Mouse (Mus musculus) heart, embryonic 15.5 days (tissue): ENCODE measurements at regions not wholly inside any gene's neighbourhood (a gene's known extent, or its start where the extent isn't known, plus 50 kb on each side); places are given as distances from the start of the nearest gene placed in this dataset.

Experiments
- ATAC-seq: fragments of 200-750 bp; cut with Nextera tagmentation; replicated peaks from 2 replicates; pipeline ENCODE4 v1.8.0; 2017; ENCODE audit warnings: low read depth, moderate TSS enrichment; ENCODE audit not compliant: insufficient number of reproducible peaks, insufficient read depth, low FRiP score
- H3K27ac ChIP-seq: fragments of 300-500 bp; sonication (generic); 2 replicates; pipeline ENCODE4 v1.5.1; 2015; ENCODE audit warnings: mild to moderate bottlenecking, inconsistent platforms
- H3K27me3 ChIP-seq: fragments of 300-500 bp; sonication (generic); 2 replicates; pipeline ENCODE4 v1.6.1; 2015; ENCODE audit warnings: inconsistent platforms
- H3K36me3 ChIP-seq: fragments of 300-500 bp; sonication (generic); 2 replicates; pipeline ENCODE4 v1.6.1; 2015; ENCODE audit warnings: mild to moderate bottlenecking, inconsistent platforms
- H3K4me1 ChIP-seq: fragments of 300-500 bp; sonication (generic); replicated peaks from 2 replicates; pipeline ENCODE4 v1.6.1; 2015; ENCODE audit warnings: inconsistent platforms
- H3K4me2 ChIP-seq: fragments of 300-500 bp; sonication (generic); 2 replicates; pipeline ENCODE4 v1.6.1; 2015; ENCODE audit warnings: inconsistent platforms, mild to moderate bottlenecking, moderate library complexity
- H3K4me3 ChIP-seq: fragments of 300-500 bp; sonication (generic); 2 replicates; pipeline ENCODE4 v1.5.1; 2015; ENCODE audit warnings: mild to moderate bottlenecking, inconsistent platforms
- H3K9ac ChIP-seq: fragments of 300-500 bp; sonication (generic); 2 replicates; pipeline ENCODE4 v1.6.1; 2015; ENCODE audit warnings: mild to moderate bottlenecking, inconsistent platforms
- H3K9me3 ChIP-seq: fragments of 300-500 bp; sonication (generic); replicated peaks from 2 replicates; pipeline ENCODE4 v1.6.1; 2016; ENCODE audit warnings: inconsistent platforms
- WGBS: fragments of 180-500 bp; shearing (Covaris S2); methylation state at CpG from one replicate; pipeline ENCODE4 v1.1.7; 2015; ENCODE audit warnings: mixed read lengths; 5-methylcytosine and 5-hydroxymethylcytosine counted together

DNA sequence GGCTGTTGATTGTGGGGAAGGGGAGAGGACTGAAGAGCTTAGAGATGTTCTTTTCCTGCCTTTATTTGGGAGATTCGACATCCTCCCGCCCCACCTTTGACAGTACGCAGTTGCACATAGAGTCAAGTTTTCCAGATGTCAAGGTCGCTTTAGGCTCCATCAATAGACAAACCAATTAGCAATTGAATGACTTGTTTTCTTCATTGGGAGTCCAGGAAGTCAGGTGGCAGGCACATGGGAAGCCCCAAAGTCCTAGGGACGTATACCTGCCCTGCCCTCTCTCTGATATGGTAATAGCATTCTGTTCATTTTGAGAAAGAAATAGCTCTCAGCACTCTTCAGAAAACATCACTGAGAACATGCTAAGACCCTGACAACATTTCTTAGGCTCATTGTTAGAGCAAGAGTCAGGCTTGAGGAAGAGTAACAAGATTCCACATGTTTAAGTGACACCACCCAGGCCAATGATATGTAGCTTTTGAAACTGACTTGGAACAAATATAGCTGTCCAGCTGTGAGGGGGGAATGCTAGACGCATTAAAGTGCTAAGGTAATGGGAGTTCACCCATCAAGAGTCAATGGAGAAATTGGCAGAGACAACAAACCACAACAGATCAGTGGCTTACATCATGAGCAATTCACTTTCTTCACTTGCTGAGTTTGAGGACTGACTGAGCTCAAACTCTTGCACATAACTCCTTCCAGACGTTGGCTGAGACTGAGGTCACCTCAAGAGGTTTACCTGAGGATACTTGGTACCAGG lies 499.9 kb downstream of the Dok5 start:
- ATAC-seq, result no peak
- H3K36me3 ChIP-seq, result no peaks in the 10 kb centered on the region
- no peaks in the 10 kb centered on the region for H3K9me3 ChIP-seq
- no peak overlapping the region for H3K27ac ChIP-seq
- no peaks in the 10 kb centered on the region for H3K4me1 ChIP-seq
- 81% methylated on average over 7 of the region's 7 CpGs for WGBS
- no peak overlapping the region for H3K4me3 ChIP-seq
- H3K9ac ChIP-seq, result no peak overlapping the region
- no peaks in the 10 kb centered on the region for H3K27me3 ChIP-seq
- no peak overlapping the region for H3K4me2 ChIP-seq

- H3K27me3 ChIP-seq, result no peaks in the 10 kb centered on the region
- H3K9ac ChIP-seq, result no peak overlapping the region
- WGBS, result 75% methylated on average over 12 of the region's 12 CpGs
- no peak overlapping the region for H3K27ac ChIP-seq
- no peaks in the 10 kb centered on the region for H3K4me1 ChIP-seq
- ATAC-seq, result no peak
- H3K9me3 ChIP-seq, result no peaks in the 10 kb centered on the region
- H3K4me2 ChIP-seq, result no peak overlapping the region
- no peaks in the 10 kb centered on the region for H3K36me3 ChIP-seq
- no peak overlapping the region for H3K4me3 ChIP-seq
Measured at GRCm38 (mm10) chr2:171230536-171230935, 498.9 kb downstream of the Dok5 start.

DNA sequence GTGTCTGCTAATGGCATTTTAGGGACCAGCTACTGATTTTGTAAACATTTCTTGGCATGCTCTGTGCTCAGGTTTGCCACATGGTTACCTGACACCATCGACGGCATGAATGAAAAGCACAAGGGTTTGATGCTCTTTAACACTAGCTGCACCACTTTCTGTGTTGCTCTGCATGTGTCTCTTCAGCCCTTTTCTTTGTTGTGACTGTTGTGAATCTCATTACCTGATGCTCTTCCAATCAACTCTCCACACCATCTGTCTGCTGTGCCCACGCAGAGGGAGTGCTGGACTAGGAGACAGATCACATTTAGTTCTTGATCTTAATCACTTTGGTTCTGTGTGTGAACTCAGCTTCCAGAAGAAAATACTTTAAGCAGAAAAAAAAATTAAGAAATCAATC lies 496.6 kb downstream of the Dok5 start:
- Histone ChIP-seq H3K9me3 (no peaks in the 10 kb centered on the region), H3K27ac (no peak overlapping the region), H3K27me3 (no peaks in the 10 kb centered on the region), H3K4me1 (no peaks in the 10 kb centered on the region), H3K4me2 (no peak overlapping the region), H3K9ac (no peak overlapping the region), H3K36me3 (no peaks in the 10 kb centered on the region), H3K4me3 (no peak overlapping the region)
- 62% methylated on average over 3 of the region's 3 CpGs for WGBS
- ATAC-seq, result no peak

GRCm38 (mm10) chr2:171213792-171214191 lies 482.2 kb downstream of the Dok5 start:
- H3K9me3 ChIP-seq, result no peaks in the 10 kb centered on the region
- no peak for ATAC-seq
- no peak overlapping the region for H3K9ac ChIP-seq
- no peaks in the 10 kb centered on the region for H3K4me1 ChIP-seq
- no peak overlapping the region for H3K27ac ChIP-seq
- H3K36me3 ChIP-seq, result no peaks in the 10 kb centered on the region
- H3K4me2 ChIP-seq, result no peak overlapping the region
- WGBS, result 70% methylated on average over 6 of the region's 6 CpGs
- H3K4me3 ChIP-seq, result no peak overlapping the region
- no peaks in the 10 kb centered on the region for H3K27me3 ChIP-seq

DNA sequence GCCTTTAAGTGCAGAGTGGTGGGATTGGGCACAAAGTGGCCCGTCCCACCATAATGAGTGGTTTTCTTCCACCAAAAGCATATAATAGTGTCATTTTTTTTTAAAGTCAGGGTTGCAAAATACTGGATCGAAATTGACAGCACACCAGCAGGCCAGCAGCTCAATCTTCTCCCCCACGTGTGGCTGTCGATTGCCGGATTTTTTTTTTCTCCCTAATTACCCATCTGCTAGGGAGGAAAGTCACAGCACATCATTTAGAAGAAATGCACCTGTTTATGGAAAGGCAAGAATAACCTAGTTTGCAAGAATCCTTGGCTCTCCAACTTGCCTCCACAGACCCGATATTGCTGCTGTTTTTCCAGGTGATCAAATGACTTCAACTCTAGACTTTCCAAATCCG lies 464.9 kb downstream of the Dok5 start:
- Histone ChIP-seq H3K36me3 (no peaks in the 10 kb centered on the region), H3K4me1 (no peaks in the 10 kb centered on the region), H3K9ac (no peak overlapping the region), H3K27me3 (no peaks in the 10 kb centered on the region), H3K4me2 (no peak overlapping the region), H3K9me3 (no peaks in the 10 kb centered on the region), H3K4me3 (no peak overlapping the region), H3K27ac (no peak overlapping the region)
- ATAC-seq, result no peak
- WGBS, result 69% methylated on average over 7 of the region's 7 CpGs

DNA sequence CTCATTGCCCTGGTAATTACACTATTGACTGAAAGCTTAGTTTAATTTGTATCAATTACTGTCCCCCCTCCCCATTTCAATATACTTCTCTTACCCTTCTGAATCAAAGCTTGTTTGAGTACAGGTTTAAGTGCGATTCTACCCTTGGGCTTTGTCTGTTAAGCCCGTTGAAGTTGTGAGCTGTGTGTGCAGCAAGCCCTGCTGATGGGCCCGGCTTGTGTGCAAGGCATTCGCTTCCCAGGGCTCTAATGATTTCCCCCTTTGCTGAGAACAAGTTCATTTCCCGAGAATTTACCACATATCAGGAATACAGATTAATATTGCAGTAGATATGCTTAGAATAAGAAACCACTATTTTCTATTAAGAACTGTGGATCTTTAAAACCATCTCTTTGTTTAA lies 460.6 kb downstream of the Dok5 start:
- no peak overlapping the region for H3K4me3 ChIP-seq
- H3K27ac ChIP-seq, result no peak overlapping the region
- H3K36me3 ChIP-seq, result no peaks in the 10 kb centered on the region
- no peaks in the 10 kb centered on the region for H3K4me1 ChIP-seq
- no peak overlapping the region for H3K9ac ChIP-seq
- no peaks in the 10 kb centered on the region for H3K27me3 ChIP-seq
- H3K9me3 ChIP-seq, result no peaks in the 10 kb centered on the region
- no peak for ATAC-seq
- WGBS, result 77% methylated on average over 5 of the region's 5 CpGs
- H3K4me2 ChIP-seq, result no peak overlapping the region
